Mouse (Mus musculus) E14TG2a.4 (cell line): ENCODE results near the gene Syt3.
A peak's percentile ranks its signal among the peaks of the same experiment; 100 is the strongest.

ENCODE experiments used
- H3K27me3 ChIP-seq: 2 replicates; pipeline ENCODE4 v1.6.1; 2014; ENCODE audit warnings: low read length, control low read depth; ENCODE audit not compliant: insufficient read depth
- H3K36me3 ChIP-seq: 2 replicates; pipeline ENCODE4 v1.6.1; 2014; ENCODE audit warnings: low read length, control low read depth; ENCODE audit not compliant: insufficient read depth
- H3K4me1 ChIP-seq: replicated peaks from 2 replicates; pipeline ENCODE4 v1.6.1; 2014; ENCODE audit warnings: low read depth, low read length, control low read depth
- H3K4me3 ChIP-seq: replicated peaks from 2 replicates; pipeline ENCODE4 v1.5.1; 2014; ENCODE audit warnings: mild to moderate bottlenecking, low read length
- H3K9me3 ChIP-seq: 2 replicates; pipeline ENCODE4 v1.6.1; 2014; ENCODE audit warnings: low read length, control low read depth
- CTCF ChIP-seq: conservative IDR thresholded peaks from 2 replicates; pipeline ENCODE4 v1.5.1; 2014; ENCODE audit warnings: low read length
- NANOG ChIP-seq: IDR thresholded peaks from 2 replicates; pipeline ENCODE4 v1.6.1; 2014; ENCODE audit warnings: borderline replicate concordance, low read length, mixed read lengths
- POU5F1 ChIP-seq: IDR thresholded peaks from 2 replicates; pipeline ENCODE4 v1.6.1; 2014; ENCODE audit warnings: low read length, borderline replicate concordance

The Syt3 gene

GRCm38 (mm10) chr7:44355411-44355810 lies 28.5 kb upstream of the Syt3 start:
- no peaks in the 10 kb centered on the region for H3K9me3 ChIP-seq
- no peak for TF ChIP-seq NANOG
- TF ChIP-seq CTCF: no peak
- TF ChIP-seq POU5F1: no peak
- no peaks in the 10 kb centered on the region for H3K36me3 ChIP-seq
- H3K27me3 ChIP-seq: peaks cover 75% of the 10 kb centered on the region
- H3K4me3 ChIP-seq: no peak overlapping the region
- H3K4me1 ChIP-seq: peaks cover 85% of the 10 kb centered on the region

GRCm38 (mm10) chr7:44356590-44357481 lies 27.1 kb upstream of the Syt3 start:
- Histone ChIP-seq H3K4me3 (peak overlapping the region; percentile 67), H3K4me1 (peaks cover 80% of the 10 kb centered on the region), H3K9me3 (no peaks in the 10 kb centered on the region), H3K27me3 (peaks cover 64% of the 10 kb centered on the region), H3K36me3 (no peaks in the 10 kb centered on the region)
- TF ChIP-seq CTCF: no peak
- TF ChIP-seq NANOG: no peak
- no peak for TF ChIP-seq POU5F1

GRCm38 (mm10) chr7:44357531-44357930 lies 26.4 kb upstream of the Syt3 start:
- TF ChIP-seq NANOG (no peak), CTCF (no peak), POU5F1 (no peak)
- no peaks in the 10 kb centered on the region for H3K9me3 ChIP-seq
- H3K27me3 ChIP-seq: peaks cover 64% of the 10 kb centered on the region
- peaks cover 73% of the 10 kb centered on the region for H3K4me1 ChIP-seq
- H3K36me3 ChIP-seq: no peaks in the 10 kb centered on the region
- H3K4me3 ChIP-seq: peak overlapping the region; percentile 67; the same call in 1 of the 2 replicates

GRCm38 (mm10) chr7:44358012-44358411 lies 25.9 kb upstream of the Syt3 start:
- no peak for TF ChIP-seq POU5F1
- Histone ChIP-seq H3K4me3 (peak overlapping the region; percentile 67; the same call in 1 of the 2 replicates), H3K9me3 (no peaks in the 10 kb centered on the region), H3K4me1 (peaks cover 70% of the 10 kb centered on the region), H3K27me3 (peaks cover 64% of the 10 kb centered on the region), H3K36me3 (no peaks in the 10 kb centered on the region)

- Histone ChIP-seq H3K4me3 (peak overlapping the region; percentile 84), H3K4me1 (peaks cover 60% of the 10 kb centered on the region), H3K36me3 (no peaks in the 10 kb centered on the region), H3K9me3 (no peaks in the 10 kb centered on the region), H3K27me3 (peaks cover 58% of the 10 kb centered on the region)
- no peak for TF ChIP-seq CTCF
- TF ChIP-seq NANOG: no peak
- TF ChIP-seq POU5F1: no peak
Observed at GRCm38 (mm10) chr7:44358886-44359654, 24.8 kb upstream of the Syt3 start.

- H3K4me3 ChIP-seq: peak overlapping the region; percentile 84
- H3K27me3 ChIP-seq: peaks cover 52% of the 10 kb centered on the region
- peaks cover 50% of the 10 kb centered on the region for H3K4me1 ChIP-seq
- TF ChIP-seq NANOG (no peak), CTCF (no peak)
- no peaks in the 10 kb centered on the region for H3K36me3 ChIP-seq
- H3K9me3 ChIP-seq: no peaks in the 10 kb centered on the region
Observed at GRCm38 (mm10) chr7:44359908-44360672, 23.8 kb upstream of the Syt3 start.

GRCm38 (mm10) chr7:44360792-44361301 lies 23.1 kb upstream of the Syt3 start:
- Histone ChIP-seq H3K4me3 (peak overlapping the region; percentile 84), H3K36me3 (no peaks in the 10 kb centered on the region), H3K9me3 (no peaks in the 10 kb centered on the region), H3K27me3 (peaks cover 45% of the 10 kb centered on the region), H3K4me1 (peaks cover 42% of the 10 kb centered on the region)
- TF ChIP-seq POU5F1: no peak

GRCm38 (mm10) chr7:44372678-44373077 lies 11.2 kb upstream of the Syt3 start:
- H3K9me3 ChIP-seq: no peaks in the 10 kb centered on the region
- no peak for TF ChIP-seq POU5F1
- TF ChIP-seq NANOG: no peak
- no peak for TF ChIP-seq CTCF

More at GRCm38 (mm10) chr7:44372678-44373077, 11.2 kb upstream of the Syt3 start:
- H3K4me1 ChIP-seq: peaks cover 50% of the 10 kb centered on the region
- 0 out of 2 replicates have a peak, but pooled peaks cover 4% of the 10 kb centered on the region for H3K36me3 ChIP-seq
- no peaks in the 10 kb centered on the region for H3K27me3 ChIP-seq
- no peak overlapping the region for H3K4me3 ChIP-seq
